Mouse (Mus musculus): Measurements from ENCODE around the gene Scoc. TPM values are rescaled to one million over a fixed set of nuclear protein-coding genes. Genes with fewer than 3 reads are reported as not detected.

The Scoc gene
- total and polyA plus RNA-seq, 3 experiments: 14.0 to 52.3 (median 52.3) TPM

GRCm38 (mm10) chr8:83381016-83381415 lies 77.2 kb downstream of the Scoc start:
- no peaks in the 10 kb centered on the region for H3K79me2 ChIP-seq (replicated peaks; ENCODE audit: control insufficient read depth, insufficient read depth, low read length)
- H3K27me3 ChIP-seq (ENCODE audit: control insufficient read depth, insufficient read depth, low read length): no peaks in the 10 kb centered on the region
- intact Hi-C loops (cut with DNase I): no loop called here
- TF ChIP-seq EP300 (IDR thresholded peaks at IDR 0.05; ENCODE audit: insufficient read depth, low read depth, low read length) (no peak), CTCF (IDR thresholded peaks at IDR 0.05) (no peak)
- H3K4me3 ChIP-seq: no peak overlapping the region
- H3K4me1 ChIP-seq (ENCODE audit: control insufficient read depth, insufficient read depth, low read length): no peaks in the 10 kb centered on the region
- H3K27ac ChIP-seq: no peak overlapping the region
- WGBS: 72% methylated on average over 2 of the region's 2 CpGs
- H3K36me3 ChIP-seq (ENCODE audit: control insufficient read depth, insufficient read depth, low read length): no peaks in the 10 kb centered on the region
- H3K9ac ChIP-seq (ENCODE audit: low read depth, low read length): no peak overlapping the region
- DNase-seq: no peak

- Histone ChIP-seq H3K79me2 (replicated peaks; ENCODE audit: control insufficient read depth, insufficient read depth, low read length) (no peaks in the 10 kb centered on the region), H3K9ac (ENCODE audit: low read depth, low read length) (no peak overlapping the region), H3K27me3 (ENCODE audit: control insufficient read depth, insufficient read depth, low read length) (no peaks in the 10 kb centered on the region), H3K4me3 (no peak overlapping the region), H3K4me1 (ENCODE audit: control insufficient read depth, insufficient read depth, low read length) (no peaks in the 10 kb centered on the region), H3K36me3 (ENCODE audit: control insufficient read depth, insufficient read depth, low read length) (no peaks in the 10 kb centered on the region), H3K27ac (no peak overlapping the region)
- no peak for TF ChIP-seq POLR2A (IDR thresholded peaks at IDR 0.05; ENCODE audit: insufficient read depth, low read depth, low read length)
- TF ChIP-seq EP300 (IDR thresholded peaks at IDR 0.05; ENCODE audit: insufficient read depth, low read depth, low read length): no peak
- TF ChIP-seq CTCF (IDR thresholded peaks at IDR 0.05): no peak
- no peak for DNase-seq
- WGBS: 54% methylated on average over 4 of the region's 4 CpGs
- intact Hi-C loops (cut with DNase I): no loop called here
These were observed 78.0 kb downstream of the Scoc start for GRCm38 (mm10) chr8:83380141-83380540.

Other genes starting within 250 kb of the Scoc start
- 10 to 100 TPM; 11.1 to 18.1 TPM for gene Ucp1, start 168.0 kb downstream of the Scoc start, total RNA-seq (2021)
- 145 and 236 TPM in 2 replicates for gene Ucp1, start 168.0 kb downstream of the Scoc start, polyA plus RNA-seq (2012; rRNA removed)
- 1 to 10 TPM; 7.7 to 8.3 TPM for gene Elmod2, start 125.9 kb downstream of the Scoc start, total RNA-seq (2021)
- 2.7 and 5.9 TPM in 2 replicates for gene Elmod2, start 125.9 kb downstream of the Scoc start, polyA plus RNA-seq (2012; rRNA removed)
- not detected for gene Mgat4d, start 109.9 kb downstream of the Scoc start, total RNA-seq (2021)
- gene Mgat4d, start 109.9 kb downstream of the Scoc start, polyA plus RNA-seq (2012; rRNA removed): not detected in 2 replicates
- not detected for gene Clgn, start 68.5 kb downstream of the Scoc start, total RNA-seq (2021)
- gene Clgn, start 68.5 kb downstream of the Scoc start, polyA plus RNA-seq (2012; rRNA removed): 0.08 and 0.12 TPM in 2 replicates
- not detected for gene Olfr370, start 77.4 kb upstream of the Scoc start, total RNA-seq (2021)
- not detected in 2 replicates for gene Olfr370, start 77.4 kb upstream of the Scoc start, polyA plus RNA-seq (2012; rRNA removed)
- 100 to 1,000 TPM; 620 to 733 TPM for gene Ndufb7, start 108.3 kb upstream of the Scoc start, total RNA-seq (2021)
- gene Ndufb7, start 108.3 kb upstream of the Scoc start, polyA plus RNA-seq (2012; rRNA removed): 1,081 and 1,159 TPM in 2 replicates
- gene Tecr, start 149.6 kb upstream of the Scoc start, total RNA-seq (2021): 100 to 1,000 TPM; 445 to 505 TPM
- 772 and 935 TPM in 2 replicates for gene Tecr, start 149.6 kb upstream of the Scoc start, polyA plus RNA-seq (2012; rRNA removed)
- gene Dnajb1, start 149.8 kb upstream of the Scoc start, total RNA-seq (2021): 10 to 100 TPM; 11.3 to 16.8 TPM
- gene Dnajb1, start 149.8 kb upstream of the Scoc start, polyA plus RNA-seq (2012; rRNA removed): 13.4 and 17.4 TPM in 2 replicates
- 10 to 100 TPM; 23.8 to 25.6 TPM for gene Gipc1, start 194.3 kb upstream of the Scoc start, total RNA-seq (2021)
- gene Gipc1, start 194.3 kb upstream of the Scoc start, polyA plus RNA-seq (2012; rRNA removed): 22.3 and 27.7 TPM in 2 replicates
- gene Ptger1, start 208.3 kb upstream of the Scoc start, total RNA-seq (2021): under 1 TPM; 0.37 to 0.39 TPM
- gene Ptger1, start 208.3 kb upstream of the Scoc start, polyA plus RNA-seq (2012; rRNA removed): 0.41 and 0.79 TPM in 2 replicates
- gene Pkn1, start 240.8 kb upstream of the Scoc start, total RNA-seq (2021): 10 to 100 TPM; 51.1 to 55.6 TPM
- 53.7 and 59.5 TPM in 2 replicates for gene Pkn1, start 240.8 kb upstream of the Scoc start, polyA plus RNA-seq (2012; rRNA removed)